Mouse (Mus musculus): ENCODE measurements around the gene Ndnf.

Gene Ndnf

DNA sequence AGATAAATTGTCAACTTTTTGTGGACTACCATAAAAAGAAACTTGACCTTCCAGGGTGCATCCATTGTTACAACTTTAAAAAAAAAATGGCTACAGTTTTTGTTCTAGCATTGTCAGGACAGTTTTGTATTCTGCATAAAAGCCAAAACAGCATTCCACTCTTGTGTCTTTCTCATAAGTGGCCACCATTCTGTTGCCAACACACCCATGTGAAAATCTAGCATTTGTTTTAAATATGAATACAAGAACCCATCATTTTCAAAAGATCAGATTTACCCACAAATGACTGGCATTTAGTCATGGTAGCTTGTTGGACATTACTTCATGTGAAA, 72.4 kb downstream of the Ndnf start:
- DNase-seq (ENCODE audit: extremely low spot score, low spot score): no peak

DNA sequence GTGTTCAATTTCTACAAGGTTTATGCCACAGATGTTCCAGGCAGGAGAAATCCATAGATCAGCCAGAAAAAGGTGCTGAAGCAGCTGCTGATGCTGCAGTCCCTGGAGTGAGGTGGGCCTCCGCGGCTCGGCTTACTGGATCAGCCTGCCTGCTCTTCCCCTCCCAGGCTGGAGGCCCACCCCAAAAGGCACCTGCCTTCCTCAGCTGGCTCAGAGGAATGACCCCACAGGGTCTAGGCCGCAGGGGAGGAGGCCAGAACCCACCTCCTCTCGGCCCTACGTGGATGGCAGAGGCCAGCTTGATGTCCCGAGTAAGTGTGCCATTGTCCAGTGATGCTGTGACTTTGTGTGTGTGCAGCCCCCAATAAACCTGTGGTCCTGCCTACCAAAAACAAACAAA, 86.8 kb downstream of the Ndnf start:
- DNase-seq (ENCODE audit: extremely low spot score, low spot score): no peak

DNA sequence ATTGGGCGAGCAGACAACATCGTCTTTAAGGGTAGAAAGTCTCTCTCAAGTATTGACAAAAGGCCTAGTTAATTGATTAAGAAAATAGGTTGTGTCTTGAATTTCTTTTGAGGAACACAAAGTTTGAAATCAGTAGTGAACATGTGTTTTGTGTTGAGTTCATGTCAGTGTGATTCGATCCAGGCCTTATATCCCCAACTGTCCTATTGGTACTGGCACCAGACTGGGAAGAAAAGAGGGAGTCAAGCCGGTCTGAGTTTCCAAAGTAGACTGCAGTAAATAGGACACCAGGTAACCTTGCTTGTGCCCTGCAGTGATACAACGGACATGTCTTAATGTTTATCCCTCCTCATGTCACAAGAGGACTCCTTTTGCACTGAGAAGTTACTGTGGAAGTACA, 87.8 kb downstream of the Ndnf start:
- no peak for DNase-seq (ENCODE audit: extremely low spot score, low spot score)

DNA sequence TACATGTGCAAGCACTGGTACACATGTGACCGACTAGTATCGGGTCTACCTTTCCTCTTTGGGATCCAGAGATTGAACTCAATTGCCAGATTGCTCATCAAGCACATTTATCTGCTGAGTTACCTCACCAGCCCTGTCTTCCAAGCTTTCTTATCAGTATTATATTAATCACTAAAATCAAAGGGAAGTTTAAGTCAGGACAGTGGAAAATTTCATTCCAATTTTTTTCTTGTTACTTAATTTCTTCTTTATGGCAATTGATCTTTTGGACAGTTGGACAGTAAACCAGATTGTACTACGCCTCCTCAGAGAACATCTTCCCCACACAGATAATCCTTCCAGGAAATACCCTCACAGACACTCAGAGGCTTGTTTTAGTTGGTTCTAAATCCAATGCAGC, 88.7 kb downstream of the Ndnf start:
- no peak for DNase-seq (ENCODE audit: extremely low spot score, low spot score)

Measured in neural tube, embryonic 10.5 days (tissue).